Mouse (Mus musculus) 416B (cell line): ENCODE results near the gene Vmn1r73.

Experiments
- DNase-seq: peaks from one replicate; pipeline ENCODE4 v3.0.0; 2011; ENCODE audit warnings: low read depth

Vmn1r73 gene

DNA sequence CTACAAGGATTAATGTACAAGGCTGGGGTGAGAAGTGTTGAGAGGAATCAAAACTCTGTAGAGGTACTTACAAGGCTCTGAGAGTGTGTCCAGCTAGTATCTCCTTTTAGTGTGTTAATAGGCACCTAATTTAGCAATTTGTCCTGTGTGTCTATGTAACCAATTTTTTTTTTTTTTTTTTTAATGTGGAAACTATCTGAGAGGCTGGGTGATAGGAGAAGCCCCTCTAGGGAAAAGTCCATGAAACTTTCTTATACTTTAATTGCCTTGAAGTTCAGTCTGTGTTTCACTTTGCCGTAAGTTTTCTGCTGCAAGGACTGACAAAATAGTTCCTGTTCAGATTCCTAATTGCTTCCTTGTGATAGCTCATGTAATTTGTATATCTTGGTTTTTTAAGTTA is at the start of gene Vmn1r73:
Vmn1r73 (plus strand) TSS at position 301 of the 400 bp plus-strand sequence.
- DNase-seq = no peak
